ENCODE assay signal across 9 mouse cellular contexts in the genomic region with DNA sequence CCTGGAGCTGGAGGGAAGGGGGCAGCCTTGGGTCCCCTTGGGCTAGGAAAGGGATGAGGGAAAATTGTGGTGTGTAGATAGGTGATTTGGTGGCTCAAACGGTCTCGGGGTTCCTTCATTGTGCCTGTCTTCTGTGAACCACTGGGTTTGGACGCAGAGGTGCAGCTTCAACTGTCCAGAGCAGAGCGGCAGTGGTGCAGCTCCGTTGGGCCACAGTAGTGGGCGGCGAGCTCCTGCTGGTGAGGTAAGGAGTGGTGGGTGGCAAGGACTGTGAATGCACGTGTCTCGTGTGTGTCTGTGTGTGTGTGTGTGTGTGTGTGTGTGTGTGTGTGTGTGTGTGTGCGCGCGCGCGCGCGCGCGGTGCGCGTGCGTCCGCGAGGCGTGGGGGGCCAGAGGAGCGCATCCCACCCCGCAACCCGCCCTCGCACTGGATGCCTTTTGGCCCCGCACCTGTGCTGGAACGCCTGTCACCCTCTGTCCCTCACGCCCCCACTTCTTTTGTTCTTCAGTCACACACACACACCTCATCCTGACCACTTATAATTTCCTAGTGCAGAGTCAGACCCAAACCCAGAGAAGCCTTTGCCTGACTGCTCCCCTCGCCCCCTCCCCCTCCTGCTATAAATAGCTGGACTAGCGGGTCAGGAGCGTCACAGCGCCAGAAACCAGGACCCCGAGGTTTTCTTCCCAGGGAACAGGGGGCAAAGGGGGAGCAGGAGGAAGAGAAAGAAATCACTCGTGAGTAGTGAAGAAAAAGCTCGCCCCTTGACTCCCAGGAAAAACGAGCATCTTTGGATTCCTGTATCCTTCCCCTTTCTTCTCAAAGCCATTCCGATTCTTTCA. TPM values are rescaled to one million over a fixed set of nuclear protein-coding genes. Genes with fewer than 3 reads are reported as not detected.
DNase-seq lines count a peak whose midpoint lies in the region; ATAC-seq lines count a peak whose summit lies in the region.
"Had no signal": no experiment of that assay in that cellular context is flagged by ENCODE, and none has a peak within 500 bp of the region (broad histone marks: within the 10 kb centered on the region; RNA-seq: fewer than 3 reads in every experiment).

No protein-coding gene starts in this region.

- H3K9me3 ChIP-seq in heart, embryonic 11.5 days (replicated peaks; ENCODE audit: control insufficient read depth, low read length): no peaks in the 10 kb centered on the region
- H3K9me3 ChIP-seq in forebrain, embryonic 16.5 days (ENCODE audit: control insufficient read depth, low read length): no peaks in the 10 kb centered on the region
- H3K9me3 ChIP-seq in midbrain, embryonic 12.5 days: no peaks in the 10 kb centered on the region

- no peaks in the 10 kb centered on the region for H3K27me3 ChIP-seq in heart, embryonic 11.5 days (ENCODE audit: control insufficient read depth, insufficient read depth, low read length)
- no peaks in the 10 kb centered on the region for H3K27me3 ChIP-seq in forebrain, embryonic 16.5 days (replicated peaks; ENCODE audit: control insufficient read depth, insufficient read depth, low read length)
- H3K27me3 ChIP-seq in midbrain, embryonic 12.5 days: peaks cover 2% of the 10 kb centered on the region

- H3K9ac ChIP-seq in heart, embryonic 11.5 days (ENCODE audit: low read depth, low read length): peak overlapping the region; percentile 65; the same call in 1 of the 2 replicates
- peak overlapping the region; percentile 65 for H3K9ac ChIP-seq in forebrain, embryonic 16.5 days (replicated peaks; ENCODE audit: low read depth, low read length)
- peak overlapping the region; percentile 70 for H3K9ac ChIP-seq in midbrain, embryonic 12.5 days (replicated peaks)

- whole genome bisulfite sequencing in heart, embryonic 11.5 days (ENCODE audit: insufficient replicate concordance): under 1% methylated on average over 22 of the region's 40 CpGs
- WGBS in forebrain, embryonic 16.5 days: 1% methylated on average over 24 of the region's 40 CpGs
- 0% methylated on average over 16 of the region's 40 CpGs for WGBS in midbrain, embryonic 12.5 days

- no peaks in the 10 kb centered on the region for H3K4me1 ChIP-seq in heart, embryonic 11.5 days (ENCODE audit: control insufficient read depth, insufficient read depth, low read length)
- H3K4me1 ChIP-seq in forebrain, embryonic 16.5 days (replicated peaks; ENCODE audit: control insufficient read depth, insufficient read depth, low read length): peaks cover 19% of the 10 kb centered on the region
- 0 out of 2 replicates have a peak, but pooled peaks cover 9% of the 10 kb centered on the region for H3K4me1 ChIP-seq in midbrain, embryonic 12.5 days

- intact Hi-C loops in heart, postnatal 14 days (cut with DNase I): loop anchor here (10.0 kb wide), 1 partner anchor 1555 kb away; no protein-coding TSS in a partner anchor

- peak overlapping the region; percentile 84 for H3K4me2 ChIP-seq in heart, embryonic 11.5 days
- peak overlapping the region; percentile 70 for H3K4me2 ChIP-seq in forebrain, embryonic 16.5 days (ENCODE audit: low read length)
- H3K4me2 ChIP-seq in midbrain, embryonic 12.5 days (replicated peaks): peak overlapping the region; percentile 79

- H3K27ac ChIP-seq in heart, embryonic 11.5 days (ENCODE audit: low read depth, low read length): no peak overlapping the region
- H3K27ac ChIP-seq in forebrain, embryonic 16.5 days (ENCODE audit: low read length): peak overlapping the region; percentile 79
- peak overlapping the region; percentile 85 for H3K27ac ChIP-seq in midbrain, embryonic 12.5 days (replicated peaks)

- no peak for DNase-seq in heart, postnatal 14 days
- DNase-seq in cerebellum, adult 11-12 months: peak; percentile 81
- DNase-seq in layer of hippocampus, adult 8-10 months (ENCODE audit: low spot score in 2 of 2): peak; percentile 54 to 64
- no peak for DNase-seq in thymus, postnatal 25 days

- no peaks in the 10 kb centered on the region for H3K36me3 ChIP-seq in heart, embryonic 11.5 days (ENCODE audit: control insufficient read depth, insufficient read depth, low read length)
- no peaks in the 10 kb centered on the region for H3K36me3 ChIP-seq in forebrain, embryonic 16.5 days (ENCODE audit: control insufficient read depth, insufficient read depth)
- H3K36me3 ChIP-seq in midbrain, embryonic 12.5 days: no peaks in the 10 kb centered on the region

- ATAC-seq in heart, embryonic 11.5 days (replicated peaks; ENCODE audit: insufficient number of reproducible peaks, low FRiP score, low TSS enrichment): peak; percentile 72
- ATAC-seq in forebrain, embryonic 16.5 days: peak; percentile 68
- peak; percentile 84 for ATAC-seq in midbrain, embryonic 12.5 days (ENCODE audit: low FRiP score, low read depth)
- no peak for ATAC-seq in monocyte, adult 5-6 weeks (replicated peaks; ENCODE audit: insufficient number of reproducible peaks, low FRiP score, low TSS enrichment, poor library complexity, severe bottlenecking)

- peak overlapping the region; percentile 52 for H3K4me3 ChIP-seq in heart, embryonic 11.5 days (ENCODE audit: low read depth, low read length)
- H3K4me3 ChIP-seq in forebrain, embryonic 16.5 days (replicated peaks; ENCODE audit: low read length): peak overlapping the region; percentile 52
- H3K4me3 ChIP-seq in midbrain, embryonic 12.5 days: peak overlapping the region; percentile 61

RNA-seq across cellular contexts. Expression of a gene that starts 0.5 kb away (rescaled TPM):
- polyA plus RNA-seq in heart, embryonic 11.5 days (2014; fragmentation: Nextera tagmentation; extraction: Ambion mirVana): 1.8 and 2.2 TPM in 2 replicates
- total RNA-seq in heart, postnatal 14 days (2021): 1 to 10 TPM; 1.4 to 2.1 TPM
- polyA plus RNA-seq in forebrain, embryonic 16.5 days (2015; fragmentation: Nextera tagmentation; extraction: Ambion mirVana): 24.2 and 32.3 TPM in 2 replicates
- total RNA-seq in layer of hippocampus, adult 8-10 months (2022): 100 to 1,000 TPM; 137 to 162 (median 148) TPM
- polyA plus RNA-seq in midbrain, embryonic 12.5 days (2016; fragmentation: Nextera tagmentation; extraction: Ambion mirVana): 19.6 and 24.6 TPM in 2 replicates
- total RNA-seq in monocyte, adult 5-6 weeks (2017): not detected in 3 replicates
- total RNA-seq: liver, adult 2 months had no signal
- polyA plus RNA-seq: liver, adult 2 months had no signal

Comparison
In these comparisons a context has a peak if more than half of its experiments do, and no peak if none do; other contexts are left out.
1. DNase-seq: peak in cerebellum, adult 11-12 months (single experiment) and layer of hippocampus, adult 8-10 months (2 of 2); none in heart, postnatal 14 days (0 of 2) and thymus, postnatal 25 days (single experiment).
2. RNA of a gene that starts 0.5 kb away (total RNA-seq): 137 to 162 TPM in layer of hippocampus, adult 8-10 months; 1.4 to 2.1 TPM in heart, postnatal 14 days and not detected in monocyte, adult 5-6 weeks; every median in the first group is over 10 times any median in the second.
3. Peak in every context shown above with its lines, with median percentiles within 50 percentile points of each other: H3K4me2 ChIP-seq, H3K4me3 ChIP-seq and H3K9ac ChIP-seq.